Mouse (Mus musculus) MEL-GATA-1-ER (cell line): Measurements from ENCODE around the gene Cx3cr1.
"Not testable (repeated sequence)": the region's sequence is repeated elsewhere in the genome, so short reads cannot be mapped to it uniquely, and the experiment has no call there.

Source experiments
- DNase-seq: peaks from one replicate; pipeline ENCODE4 v3.0.0-alpha.2; 2012; ENCODE audit warnings: low read depth; ENCODE audit errors: extremely low read depth

Cx3cr1 gene

DNA sequence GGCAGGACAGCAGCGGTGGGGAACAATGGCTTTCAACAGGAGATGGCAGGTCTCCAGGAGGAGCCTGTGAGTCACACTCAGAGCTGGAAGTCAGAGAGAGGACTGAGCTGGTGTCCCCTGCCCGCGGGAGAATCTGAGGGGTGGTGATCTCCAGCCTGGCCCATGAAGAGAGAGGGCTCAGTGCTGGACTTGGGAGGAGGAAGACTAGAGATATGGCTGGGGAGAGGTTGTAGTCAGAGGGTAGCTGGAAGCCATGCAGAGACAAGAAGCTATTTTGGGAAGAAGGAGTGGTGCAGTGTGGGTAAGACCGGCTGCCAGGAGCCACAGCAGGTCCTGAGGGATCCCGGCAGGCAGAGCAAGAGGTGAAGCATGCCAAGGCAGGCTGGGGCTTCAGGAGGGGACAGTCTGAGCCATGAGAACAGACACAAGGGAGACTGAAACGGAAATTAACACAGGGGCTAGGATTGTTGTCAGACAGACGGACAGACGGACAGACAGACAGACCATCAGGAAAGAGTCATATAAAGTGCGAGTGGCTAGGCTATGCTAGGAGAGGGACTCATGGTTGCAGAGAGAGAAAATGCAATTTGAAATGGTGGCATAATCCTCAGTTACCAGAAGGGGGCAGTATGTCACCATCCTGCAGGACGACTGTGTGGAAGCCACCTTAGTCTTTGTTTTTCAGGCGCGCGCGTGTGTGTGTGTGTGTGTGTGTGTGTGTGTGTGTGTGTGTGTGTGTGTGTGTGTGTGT lies 42.1 kb downstream of the Cx3cr1 start:
- DNase-seq, result peak; percentile 68

DNA sequence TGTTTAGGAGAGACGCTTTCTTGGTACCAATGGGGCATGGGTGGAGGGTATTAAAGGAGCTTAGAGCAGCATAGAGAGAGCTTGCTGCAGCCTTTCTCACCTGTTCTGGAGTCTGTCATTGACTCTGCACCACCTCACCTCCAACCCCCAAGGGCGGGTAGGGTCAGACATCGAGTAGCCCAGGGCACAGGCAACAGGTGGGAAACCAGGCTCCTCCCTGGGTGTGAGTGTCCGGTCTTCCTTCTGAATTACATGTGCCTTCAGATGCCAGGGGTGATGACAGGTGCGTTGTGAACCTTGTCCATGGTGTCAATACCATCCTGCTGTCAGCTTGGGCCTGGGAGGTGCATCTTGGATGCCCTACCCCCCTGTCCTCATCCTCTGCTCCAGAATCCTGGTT lies 45.1 kb downstream of the Cx3cr1 start:
- DNase-seq, result no peak

DNA sequence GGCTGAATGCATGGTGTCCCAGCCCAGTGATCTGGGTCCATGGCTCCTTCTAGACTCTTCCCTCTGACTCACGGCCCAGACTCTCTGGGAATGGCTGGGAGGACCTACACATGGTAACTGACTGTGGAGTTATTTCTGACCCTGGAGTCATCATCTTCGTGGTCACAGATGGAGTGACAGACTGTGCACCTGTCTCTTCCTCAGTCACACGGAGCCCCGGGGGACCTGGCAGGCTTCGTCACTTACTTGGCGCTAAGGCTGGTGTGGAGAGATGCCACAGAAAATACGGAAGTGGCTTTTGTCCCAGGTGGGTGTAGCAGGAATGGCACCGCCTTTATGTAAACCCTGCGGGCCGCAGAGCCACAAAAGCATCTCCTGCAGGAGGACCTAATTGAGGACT lies 45.5 kb downstream of the Cx3cr1 start:
- no peak for DNase-seq

DNA sequence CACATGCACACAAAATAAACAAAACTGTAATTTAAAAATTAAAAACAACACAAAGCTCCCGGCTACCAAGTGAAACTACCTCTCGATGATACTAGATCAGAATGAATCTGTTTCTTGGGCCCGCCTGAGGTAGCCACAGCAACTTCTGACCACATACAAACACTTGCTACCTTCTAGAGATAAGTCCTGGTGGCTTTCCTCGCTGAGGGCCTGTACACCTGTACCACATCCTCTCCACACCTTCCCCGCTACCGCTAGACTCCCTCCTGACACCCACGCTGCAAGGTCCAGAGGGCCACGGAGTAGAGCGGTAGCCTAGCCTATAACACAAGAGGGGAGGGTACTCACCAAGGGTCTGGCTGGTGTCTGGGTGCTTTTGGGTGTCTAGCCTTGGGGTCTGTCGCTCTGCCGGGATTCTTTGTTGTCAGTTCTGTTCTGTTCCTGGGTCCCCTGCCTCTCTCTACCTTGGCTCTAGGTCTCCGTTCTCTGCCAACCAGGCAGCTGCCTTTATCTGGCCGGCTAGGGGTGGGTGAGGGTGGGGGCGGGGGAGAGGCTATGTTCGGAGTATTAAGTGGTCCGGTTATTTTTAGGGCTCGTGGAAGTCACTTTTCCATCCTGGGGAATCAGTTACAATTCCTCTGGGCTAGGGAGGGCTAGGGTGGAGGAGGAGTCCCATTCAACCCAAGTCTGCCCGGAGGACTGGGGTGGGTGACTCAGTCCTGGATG lies 46.4 kb downstream of the Cx3cr1 start, which contains the start of gene Xirp1:
Gene Xirp1, minus strand, starts transcription at position 513 of the 726 bp plus-strand sequence.
- DNase-seq, result no peak

DNA sequence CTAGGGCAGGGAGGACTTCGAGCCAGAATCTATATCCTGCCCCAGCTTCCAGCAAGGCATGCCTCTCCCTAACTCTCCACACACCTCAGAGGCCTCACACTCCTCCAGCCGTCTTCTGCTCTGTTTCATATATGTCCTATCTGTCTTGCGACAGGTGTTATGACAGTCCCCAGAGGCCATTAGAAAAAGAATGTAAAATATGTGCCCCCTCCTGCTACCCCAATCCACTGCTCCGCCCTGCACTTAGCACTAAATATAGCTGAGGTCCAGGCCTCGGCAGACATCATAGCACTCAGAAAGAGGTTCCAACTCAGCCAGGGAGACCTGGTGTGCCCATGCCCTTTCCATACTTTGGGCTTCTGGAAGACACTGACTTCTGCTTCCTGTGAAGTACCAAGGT lies 48.5 kb downstream of the Cx3cr1 start:
- DNase-seq, result no peak

DNA sequence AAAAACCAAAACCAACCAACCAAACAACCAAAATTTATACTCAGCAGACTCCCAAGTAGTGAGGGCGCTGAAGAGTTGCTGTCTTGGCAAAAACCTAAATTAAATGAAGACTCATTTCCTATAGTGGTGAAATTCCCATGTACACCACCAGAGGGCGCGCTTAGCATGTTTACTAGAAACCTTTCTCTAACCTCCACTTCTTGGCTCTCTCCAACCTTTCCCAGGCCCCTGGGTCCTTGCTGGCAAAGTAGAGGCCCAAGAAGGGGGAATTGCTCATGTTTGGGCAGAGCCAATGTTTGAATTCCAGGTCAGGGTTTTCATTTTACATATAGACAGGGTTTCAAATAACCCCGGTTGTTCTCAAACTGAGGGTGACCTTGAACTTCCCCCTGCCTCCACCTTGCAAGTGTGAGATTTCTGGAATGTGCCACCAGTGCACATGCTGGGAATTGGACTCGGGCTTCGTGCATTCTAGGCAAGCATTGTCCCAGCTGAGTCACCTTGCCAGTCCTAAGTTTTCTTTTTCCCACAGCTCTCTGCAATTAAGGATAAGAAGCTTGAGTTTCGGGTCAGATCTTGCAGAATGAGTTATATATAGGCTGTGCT lies 49.3 kb downstream of the Cx3cr1 start:
- peak; percentile 36 for DNase-seq

DNA sequence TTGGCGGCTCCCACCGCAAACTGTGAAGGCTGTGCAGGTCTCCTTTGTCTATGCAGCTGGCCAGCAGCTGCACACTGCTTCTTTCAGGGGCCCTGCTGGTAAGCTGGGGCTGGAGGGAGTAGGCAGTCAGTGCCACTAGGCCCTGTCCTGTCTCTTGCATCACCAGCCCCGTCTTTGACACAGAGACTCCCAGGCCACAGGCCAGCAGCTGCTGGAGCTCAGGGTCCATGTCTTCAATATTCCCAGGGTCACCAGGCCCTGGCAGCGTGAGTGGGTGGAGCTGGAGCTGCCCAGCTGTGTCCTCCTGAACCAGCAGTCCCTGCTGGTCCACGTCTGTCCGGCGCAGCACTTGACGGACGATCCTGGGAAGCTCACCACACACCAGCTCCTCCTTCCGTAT lies 52.7 kb downstream of the Cx3cr1 start:
- no peak for DNase-seq

DNA sequence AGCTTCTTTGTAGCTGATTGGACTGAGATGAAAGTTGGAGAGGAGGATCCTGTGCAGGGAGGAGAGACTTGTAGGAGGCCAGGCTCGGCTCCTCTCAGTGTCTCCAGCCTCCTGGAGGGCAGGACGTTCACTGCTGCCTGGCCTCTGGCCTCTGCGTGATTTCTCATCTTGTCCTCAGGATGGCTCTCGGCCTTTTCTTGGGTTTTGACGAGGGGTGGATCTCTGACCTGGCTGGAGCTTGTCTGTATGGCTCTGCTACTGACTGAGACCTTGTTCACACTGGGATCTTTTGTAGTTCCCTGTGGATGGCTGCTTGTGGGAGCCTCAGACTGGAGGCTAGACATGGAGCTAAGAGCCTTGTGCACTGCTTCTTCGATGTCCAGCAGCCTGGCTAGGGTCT lies 54.9 kb downstream of the Cx3cr1 start:
- no peak for DNase-seq

DNA sequence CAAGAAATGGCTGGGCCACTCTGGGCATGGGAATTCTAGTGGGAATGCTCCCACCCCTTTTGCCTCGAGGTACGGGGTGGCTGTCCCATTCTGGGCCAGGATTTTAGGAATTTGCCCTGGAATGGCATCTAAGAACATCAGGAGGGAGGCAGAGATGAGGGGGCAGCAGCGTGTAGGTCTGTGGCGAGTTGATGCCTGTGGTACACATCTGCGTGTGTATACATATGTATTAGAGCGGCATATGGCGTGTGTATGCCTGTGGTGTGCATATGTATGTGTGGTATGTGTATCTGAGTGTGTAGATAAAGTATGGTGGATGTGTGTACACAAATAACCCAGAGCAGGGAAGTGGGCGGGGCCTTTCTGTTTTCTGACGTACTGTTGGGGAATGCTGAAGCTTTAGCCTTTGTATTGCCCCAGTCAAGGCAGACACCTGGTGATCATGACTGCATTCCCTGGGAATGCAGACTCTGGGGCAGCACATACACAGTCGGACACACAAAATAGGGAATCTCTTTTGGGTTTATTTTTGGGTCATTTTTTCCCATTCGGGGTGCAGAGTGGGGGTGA lies 56.3 kb downstream of the Cx3cr1 start:
- DNase-seq, result no peak

DNA sequence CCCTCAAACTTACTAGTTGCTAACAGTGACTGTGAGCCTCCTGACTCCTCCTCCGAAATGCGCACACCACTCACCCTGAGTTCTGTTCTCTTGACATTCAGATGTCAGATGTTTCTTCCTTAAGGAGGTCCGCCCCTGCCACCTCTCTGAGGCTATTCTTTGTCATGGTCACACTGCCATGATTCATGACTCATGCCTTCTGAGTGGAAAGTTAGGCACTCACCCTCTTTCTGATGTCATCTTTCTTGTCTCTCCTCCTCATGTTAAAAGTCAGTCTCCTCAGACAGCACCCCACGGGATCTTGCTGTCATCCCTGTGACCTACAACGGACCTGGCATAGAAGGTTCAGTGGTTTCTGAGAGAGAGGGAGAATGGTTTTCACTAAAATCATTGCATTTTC lies 56.9 kb downstream of the Cx3cr1 start:
- no peak for DNase-seq

DNA sequence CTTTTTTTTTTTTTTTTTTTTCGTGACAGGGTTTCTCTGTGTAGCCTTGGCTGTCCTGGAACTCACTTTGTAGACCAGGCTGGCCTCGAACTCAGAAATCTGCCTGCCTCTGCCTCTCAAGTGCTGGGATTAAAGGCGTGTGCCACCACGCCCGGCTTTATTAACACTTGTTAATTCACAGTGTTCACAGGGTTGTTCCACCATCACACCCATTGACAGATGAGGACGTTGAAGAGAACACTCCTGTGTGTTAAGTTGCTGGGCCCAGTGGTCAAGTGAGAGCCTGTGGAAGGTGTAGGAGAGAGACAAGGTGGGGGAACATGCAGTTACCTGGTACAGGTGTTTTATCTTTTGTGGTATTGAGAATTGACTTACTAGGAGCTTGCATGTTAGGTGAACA lies 57.5 kb downstream of the Cx3cr1 start:
- not testable (repeated sequence) for DNase-seq

DNA sequence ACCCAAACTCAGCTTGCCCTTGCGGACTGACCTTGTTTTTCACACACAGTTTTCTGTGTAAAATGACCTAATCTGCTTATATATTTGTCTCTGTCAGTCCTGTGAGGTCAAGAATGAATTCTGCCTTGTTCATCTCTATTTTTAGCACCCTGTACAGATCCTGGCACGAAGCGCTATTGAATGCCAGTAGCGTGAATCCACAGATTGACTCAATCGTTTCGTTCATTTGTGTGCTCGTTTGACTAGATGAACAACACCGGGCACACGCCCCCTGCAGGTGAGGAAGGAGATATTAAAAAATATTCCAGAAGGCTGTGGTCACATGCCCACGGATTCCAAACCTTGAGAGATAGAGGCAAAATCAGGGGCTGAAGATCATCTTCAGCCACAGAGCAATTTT lies 58.1 kb downstream of the Cx3cr1 start:
- peak; percentile 52 for DNase-seq

DNA sequence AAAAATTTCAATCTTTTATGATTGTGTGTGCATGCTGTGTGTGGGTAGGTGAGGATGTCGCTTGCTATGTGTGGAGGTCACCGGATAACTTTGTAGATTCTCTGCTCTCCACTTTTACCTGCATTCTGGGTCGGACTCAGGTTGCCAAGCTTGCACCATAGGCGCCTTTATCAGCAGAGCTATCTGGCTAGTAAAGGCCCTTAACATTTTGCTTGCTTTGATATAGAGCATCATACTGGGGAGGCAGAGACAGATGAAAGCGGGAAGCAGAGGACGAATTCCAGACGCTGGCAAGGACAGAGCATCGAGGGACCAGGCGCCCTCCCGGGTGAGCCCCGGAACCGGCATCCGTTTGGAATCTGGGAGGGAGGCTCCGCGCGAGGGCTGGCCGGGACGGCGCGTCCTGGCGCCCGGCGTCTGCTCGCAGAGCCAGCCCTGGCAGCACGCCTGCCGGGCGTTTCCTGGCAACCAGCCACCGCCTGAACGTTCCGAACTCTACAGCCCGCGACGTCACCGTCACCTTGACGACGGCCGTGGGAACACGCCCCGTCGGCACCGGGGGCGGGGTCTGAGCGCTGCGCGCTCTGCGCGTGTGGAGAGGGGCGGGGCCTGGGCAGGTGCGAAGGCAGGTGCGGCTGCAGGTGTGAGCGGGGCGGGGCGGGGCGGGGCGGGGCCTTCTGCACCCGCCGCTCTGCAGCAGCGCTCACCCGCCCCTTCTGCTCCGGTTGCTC lies 58.7 kb downstream of the Cx3cr1 start:
- DNase-seq, result peak; percentile 53

DNA sequence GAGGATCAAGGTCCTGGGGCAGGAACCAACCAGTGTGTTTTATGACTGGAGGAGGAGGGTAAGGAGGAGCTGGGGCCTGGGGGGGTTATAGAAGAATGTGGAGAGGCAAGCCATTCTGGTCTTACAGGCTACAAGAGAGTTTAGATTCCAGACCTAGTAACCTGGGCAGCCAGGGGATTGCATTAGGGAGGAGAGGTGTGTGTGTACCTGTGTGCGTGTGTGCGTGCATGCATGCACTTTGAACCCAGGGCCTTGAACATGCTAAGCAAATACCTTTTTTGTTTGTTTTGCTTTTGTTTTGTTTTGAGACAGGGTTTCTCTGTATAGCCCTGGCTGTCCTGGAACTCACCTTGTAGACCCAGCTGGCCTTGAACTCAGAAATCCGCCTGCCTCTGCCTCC lies 59.8 kb downstream of the Cx3cr1 start:
- no peak for DNase-seq

DNA sequence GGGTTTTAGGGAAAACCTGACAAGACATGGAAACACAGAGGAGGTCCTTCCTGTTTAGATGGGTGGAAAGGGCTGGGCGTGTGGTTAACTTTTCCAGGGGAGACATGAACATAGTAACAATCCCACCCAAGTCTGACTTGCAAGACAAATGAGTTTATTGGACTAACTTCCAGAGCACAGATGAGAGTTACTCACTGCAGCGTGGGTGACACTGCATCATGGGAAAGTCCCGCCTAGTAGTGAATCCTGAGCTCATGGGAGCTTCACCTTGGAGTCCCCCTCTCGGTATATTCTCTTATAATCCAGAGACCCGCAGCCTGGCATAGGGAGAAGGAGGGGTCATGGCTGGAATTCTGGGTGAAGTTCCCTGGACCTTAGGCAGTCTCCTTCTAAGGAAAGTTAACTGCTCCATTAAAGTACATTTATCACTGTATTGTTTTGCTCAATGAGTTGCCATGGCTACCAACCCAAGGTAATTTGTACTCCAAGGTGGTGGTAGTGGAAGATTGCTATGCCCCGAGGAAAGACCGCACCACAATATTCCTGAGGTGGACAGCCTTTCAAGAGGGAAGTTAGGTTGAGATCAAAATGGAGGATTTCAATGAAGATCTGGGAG lies 60.3 kb downstream of the Cx3cr1 start:
- DNase-seq, result no peak

DNA sequence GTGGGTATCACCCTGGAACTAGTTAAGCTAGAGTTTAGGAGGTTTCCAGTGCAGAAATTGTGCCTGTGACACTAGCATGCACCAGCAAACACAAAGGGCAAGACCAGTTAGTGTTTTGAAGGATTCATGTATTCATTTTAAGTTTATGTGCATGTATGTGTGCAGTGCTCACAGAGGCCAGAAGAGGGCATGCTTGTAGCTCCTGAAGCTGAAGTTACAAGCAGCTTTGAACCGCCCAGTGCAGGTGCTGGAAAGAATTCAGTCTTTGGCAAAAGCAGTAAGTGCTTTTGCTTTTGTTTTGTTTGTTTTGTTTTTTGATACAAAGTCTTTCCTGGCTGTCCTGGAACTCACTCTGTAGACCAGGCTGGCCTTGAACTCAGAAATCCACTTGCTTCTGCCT lies 61.8 kb downstream of the Cx3cr1 start:
- no peak for DNase-seq

DNA sequence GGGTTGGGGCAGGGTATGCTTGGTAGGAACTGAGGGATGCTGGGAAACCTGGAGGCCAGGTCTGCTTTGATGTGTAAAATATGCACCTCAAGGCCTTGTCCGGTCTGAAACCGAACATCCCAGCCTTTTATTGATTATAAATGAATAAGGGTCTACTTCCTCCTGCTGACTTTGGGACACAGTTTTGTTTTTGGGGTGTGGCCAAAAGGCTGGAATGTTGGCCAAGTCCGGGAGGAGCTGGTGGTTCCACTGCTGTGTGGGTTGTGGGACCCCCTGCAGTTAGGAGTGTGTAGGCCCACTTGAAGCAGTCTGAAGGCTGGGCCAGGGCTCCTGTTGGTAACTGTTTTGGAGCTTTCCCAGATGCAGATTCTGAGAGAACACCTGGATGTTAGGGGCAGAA lies 63.7 kb downstream of the Cx3cr1 start:
- no peak for DNase-seq

DNA sequence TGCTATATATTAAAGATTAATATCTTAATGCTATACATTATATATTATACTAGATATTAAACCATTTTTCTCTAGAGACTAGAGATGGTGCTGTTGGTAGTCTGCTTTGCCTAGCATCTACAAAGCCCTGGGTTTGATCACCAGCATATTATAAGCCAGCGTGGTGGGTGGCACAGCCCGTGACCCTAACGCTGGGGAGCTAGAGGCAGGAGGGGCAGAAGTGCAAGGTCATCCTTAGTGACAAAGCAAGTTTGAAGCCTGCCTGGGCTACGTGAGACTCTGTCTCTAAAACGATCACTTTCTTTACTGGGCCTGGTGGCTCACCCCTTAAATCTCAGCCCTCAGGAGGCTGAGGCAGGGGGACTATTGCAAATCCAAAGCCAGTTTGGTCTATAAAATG lies 66.8 kb downstream of the Cx3cr1 start:
- no peak for DNase-seq

DNA sequence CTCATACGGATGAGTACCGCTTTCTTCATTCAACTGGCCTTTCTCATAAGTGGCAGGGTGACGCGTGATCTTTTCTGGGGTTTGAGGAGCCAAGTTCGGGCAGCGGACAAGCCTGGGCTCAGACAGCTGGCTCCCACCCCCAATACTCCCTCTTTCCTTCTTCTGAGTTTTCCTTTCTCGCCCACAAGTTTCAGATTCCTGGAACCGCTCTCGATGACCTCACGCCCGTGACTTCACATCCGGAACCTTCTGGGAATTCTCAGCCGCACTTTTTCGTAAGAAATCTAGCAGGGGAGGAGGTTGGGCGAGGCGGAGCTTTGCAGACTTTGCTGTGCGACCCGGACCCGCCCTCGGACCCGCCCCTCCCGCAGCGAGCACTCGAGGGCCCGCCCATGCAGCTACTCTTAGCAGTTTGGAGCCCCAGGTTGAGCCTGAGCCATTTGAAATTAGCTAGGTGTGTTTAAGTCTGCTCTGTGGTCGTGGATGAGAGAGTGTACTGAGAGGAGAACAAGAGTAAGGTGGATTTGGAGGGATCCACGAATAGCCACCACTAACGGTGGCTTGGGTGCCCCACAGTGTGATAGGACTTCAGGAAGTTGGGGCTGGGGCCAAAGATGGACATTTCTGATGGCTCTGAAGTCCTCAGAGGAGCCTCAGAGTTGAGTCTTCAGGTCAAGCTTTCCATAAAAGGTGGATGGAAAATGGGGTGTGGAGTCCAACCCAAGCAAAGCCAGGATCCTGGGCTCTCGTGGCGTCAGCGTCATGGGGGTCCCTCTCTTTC lies 67.5 kb downstream of the Cx3cr1 start:
- peak; percentile 73 for DNase-seq

DNA sequence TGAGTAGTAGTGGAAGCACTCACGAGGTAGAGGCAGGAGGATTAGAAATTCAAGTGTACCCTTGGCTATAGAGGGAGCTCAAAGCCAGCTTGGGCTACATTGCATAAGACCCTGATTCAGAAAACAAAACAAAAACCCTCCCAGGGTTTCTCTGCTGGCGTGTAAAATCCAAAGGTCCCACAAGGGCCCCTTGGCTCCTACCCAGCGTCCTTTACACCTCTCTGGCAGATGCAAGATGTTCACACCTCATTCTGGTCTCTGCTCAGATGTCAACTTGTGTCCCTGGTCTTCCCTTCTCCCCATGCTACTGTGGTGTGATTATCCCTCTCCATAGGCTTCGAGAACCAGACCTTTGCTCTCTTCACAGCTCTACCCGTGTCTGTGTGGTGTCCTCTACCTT lies 68.9 kb downstream of the Cx3cr1 start:
- no peak for DNase-seq
